Mouse (Mus musculus) c-Kit-negative CD71-positive TER-119-positive erythroid progenitor cells, embryonic 14.5 days (primary cell): ENCODE measurements at regions not wholly inside any gene's neighbourhood (a gene's known extent, or its start where the extent isn't known, plus 50 kb on each side); places are given as distances from the start of the nearest gene placed in this dataset.

Experiments used
- DNase-seq: peaks from one replicate; pipeline ENCODE4 v3.0.0-alpha.2; 2013; ENCODE audit warnings: low read depth, low spot score

DNA sequence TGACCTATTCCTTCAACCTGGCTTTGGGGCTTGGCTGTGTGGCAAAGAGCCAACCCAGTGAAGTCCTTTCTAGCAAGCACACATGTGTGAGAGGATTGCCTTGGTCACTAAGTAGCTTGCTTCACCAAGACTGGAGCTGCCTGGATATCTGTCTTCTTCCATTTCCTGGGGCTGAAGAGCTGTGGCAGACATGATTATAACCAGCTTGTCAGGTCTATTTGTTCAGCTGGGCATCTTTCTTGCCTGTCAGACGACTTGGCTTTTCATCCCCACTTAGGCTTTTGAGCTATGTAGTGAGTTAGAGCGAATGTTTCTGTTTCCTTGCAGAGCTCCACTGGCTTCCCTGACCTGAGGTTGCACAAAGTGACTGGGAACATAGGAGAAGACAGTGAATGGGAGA, 1951.3 kb upstream of the Lrrc6 start:
- no peak for DNase-seq

DNA sequence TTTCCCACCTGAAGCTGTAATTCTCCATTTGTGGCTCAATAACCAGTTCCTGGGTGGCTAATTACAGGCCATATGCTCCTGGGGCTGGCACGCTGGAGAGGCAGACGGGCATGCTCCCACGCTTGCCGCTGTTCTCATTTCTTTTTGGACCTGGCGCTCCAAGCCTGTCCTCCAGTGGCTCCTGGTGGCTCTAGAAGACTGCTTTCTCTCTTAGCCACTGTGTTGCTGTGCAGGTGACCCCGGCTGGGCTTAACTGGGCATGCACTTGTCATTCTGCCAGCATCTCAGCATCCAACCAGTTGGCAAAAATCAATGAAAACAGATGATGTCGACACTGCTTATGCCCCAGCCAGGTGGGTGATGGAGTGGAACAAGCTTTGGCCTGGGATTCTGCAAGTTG, 1944.6 kb upstream of the Lrrc6 start:
- DNase-seq, result no peak

GRCm38 (mm10) chr15:68440636-68441035, 1939.9 kb upstream of the Lrrc6 start:
- no peak for DNase-seq

- DNase-seq, result no peak
Observed at GRCm38 (mm10) chr15:68435961-68436360, 1935.3 kb upstream of the Lrrc6 start.

DNA sequence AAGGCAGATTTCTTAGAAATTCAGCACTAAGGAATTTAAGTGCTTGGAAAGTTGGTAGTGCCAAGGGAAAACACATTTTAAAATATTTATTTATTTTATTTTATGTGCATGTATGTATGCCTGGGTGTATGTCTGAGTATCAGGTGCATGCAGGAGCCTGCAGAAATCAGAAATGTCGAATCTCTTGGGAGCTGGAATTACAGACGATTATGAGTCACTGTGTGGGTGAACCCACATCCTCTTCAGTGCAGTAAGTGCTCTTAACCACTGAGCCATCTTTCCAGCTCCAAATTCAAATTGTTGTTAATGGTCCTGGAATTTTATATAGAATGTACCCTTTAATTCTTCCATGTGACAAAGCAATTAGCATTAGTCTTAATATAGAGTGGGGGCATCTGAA, 1930.5 kb upstream of the Lrrc6 start:
- DNase-seq, result no peak

DNA sequence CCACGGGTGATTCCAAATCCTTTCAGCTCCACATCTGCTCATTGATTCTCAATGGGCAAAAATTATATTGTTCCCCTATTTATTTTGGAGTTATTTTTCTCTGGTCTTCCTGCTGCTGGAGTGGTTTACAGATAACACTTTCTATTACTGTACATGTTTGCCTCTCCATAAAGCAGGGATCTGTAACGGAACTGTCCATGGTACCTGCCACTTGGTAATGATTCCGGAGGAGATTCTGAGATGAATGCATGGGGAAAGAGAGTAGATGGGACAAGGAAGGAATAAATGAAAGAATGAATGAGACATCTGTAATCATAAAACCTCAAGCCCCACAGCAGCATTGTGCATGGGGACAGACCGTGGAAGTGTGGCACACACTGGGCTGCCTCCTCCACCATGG, 1929.8 kb upstream of the Lrrc6 start:
- DNase-seq, result no peak

DNA sequence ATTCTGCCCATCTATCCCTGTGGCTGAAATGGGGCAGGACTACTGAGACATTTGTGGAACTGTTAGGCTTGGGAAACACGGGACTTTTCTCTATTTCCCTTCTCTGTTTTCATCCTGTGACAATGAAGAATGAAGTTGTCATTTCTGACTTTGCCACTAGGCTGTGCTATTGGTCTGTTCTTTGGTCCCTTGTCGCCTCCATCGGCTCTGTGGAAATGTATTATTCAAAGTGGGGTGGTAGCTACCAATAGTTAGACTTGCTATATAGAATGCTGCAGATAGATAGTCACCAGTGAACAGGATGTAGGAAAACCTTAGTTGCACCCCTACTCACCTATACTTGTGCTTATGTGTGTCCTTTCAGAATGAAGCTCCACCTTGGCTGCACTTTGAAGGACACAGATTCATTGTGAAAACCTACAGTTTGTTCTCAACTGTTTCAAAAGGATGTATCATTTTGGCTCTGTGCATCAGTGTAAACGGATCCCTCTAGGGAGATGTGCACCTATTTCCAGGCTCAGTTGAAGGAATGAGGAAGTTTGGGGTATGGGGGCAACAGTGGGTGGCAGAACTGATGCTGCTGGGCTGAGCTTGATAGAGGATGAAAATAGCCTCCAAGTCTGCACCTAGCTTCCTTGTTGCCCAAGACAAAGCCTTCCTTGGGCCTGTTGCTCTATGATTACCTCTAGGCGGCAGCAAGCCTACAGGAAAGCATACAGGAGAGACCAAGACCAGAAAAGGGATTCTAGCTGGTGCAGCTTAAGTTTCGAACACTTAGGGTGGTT, 1927.9 kb upstream of the Lrrc6 start:
- DNase-seq, result no peak

DNA sequence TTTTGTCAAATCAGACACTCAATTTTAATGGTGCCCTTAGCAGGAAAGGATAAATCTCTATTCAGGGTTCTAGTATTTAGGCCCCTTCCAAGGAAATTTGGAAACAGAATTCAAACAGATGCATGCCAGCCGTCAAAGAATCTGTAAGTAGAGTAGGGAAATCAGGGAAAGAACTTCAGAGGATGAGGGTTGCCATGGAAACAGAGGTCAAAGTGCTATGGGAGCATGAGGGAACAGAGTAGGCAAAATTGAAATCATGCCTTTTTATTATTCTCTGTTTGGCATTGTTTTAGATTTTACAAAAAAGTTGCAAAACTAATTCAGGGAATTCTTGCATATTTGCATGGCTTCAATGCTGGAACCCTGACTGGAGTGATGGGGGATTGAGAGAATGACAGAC, 1916.4 kb upstream of the Lrrc6 start:
- no peak for DNase-seq

DNA sequence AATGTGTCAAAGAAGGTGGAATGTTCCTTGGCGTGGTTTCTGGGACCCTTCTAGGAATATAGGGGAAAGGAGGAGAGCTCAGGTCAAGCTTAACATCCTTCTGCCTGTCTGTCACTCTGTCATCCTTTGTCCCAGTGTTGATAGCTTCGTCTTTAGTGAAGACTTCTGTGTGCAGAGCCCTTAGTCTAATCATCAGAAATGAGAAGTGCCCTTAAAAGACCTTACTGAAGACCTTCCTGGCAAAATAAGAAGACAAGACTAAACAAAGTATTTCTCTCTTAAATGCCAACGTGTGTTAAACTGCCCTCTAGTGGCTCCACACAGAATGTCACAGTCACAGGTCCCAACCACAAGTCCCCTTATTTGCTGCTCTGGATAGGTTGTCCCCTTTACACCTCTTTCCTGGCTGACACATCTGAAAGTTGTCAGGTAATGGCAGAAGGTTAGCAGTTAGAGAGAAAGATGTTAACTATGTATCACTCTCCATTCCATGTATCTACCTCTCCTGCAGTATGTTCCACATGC, 1914.8 kb upstream of the Lrrc6 start:
- DNase-seq, result no peak

DNA sequence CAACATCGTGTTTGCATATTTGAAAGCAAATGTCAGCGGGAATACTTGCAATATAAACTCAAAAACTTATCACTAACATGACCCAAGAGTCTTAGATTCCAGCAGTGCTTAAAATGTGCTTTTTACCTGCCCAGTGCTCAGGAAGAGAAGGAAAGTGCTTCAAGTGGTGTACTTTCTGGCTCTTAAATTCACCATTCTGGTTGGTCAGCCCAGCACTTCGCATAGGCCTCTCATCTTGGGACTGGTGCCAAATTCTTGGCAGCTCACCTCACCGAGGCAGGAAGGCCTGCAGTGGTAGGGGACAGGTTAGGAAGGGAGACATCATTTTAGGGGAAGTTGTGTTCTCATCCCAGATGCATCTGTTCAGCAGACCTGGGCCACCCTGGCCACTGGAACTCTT, 1913.3 kb upstream of the Lrrc6 start:
- no peak for DNase-seq

- DNase-seq, result no peak
Observed at GRCm38 (mm10) chr15:68412697-68413096, 1912.0 kb upstream of the Lrrc6 start.

DNA sequence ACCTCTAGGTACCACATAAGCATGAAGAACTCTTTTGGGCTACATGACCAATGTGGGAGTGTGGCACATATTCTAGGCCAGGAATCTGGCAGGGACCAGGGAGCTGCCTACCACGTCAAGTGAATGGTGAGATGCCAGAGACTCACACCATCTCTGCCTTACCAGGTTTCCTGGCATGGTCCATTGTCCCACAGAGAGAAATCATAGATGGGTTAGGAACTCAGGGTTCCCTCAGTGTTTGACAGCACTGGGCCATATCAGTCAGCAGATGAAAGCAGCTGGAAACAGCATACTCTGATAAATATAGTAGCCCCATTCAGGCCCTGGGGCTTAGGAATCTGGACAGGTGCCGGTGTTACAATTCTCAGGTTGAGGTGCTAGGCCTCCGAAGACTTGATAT, 1911.4 kb upstream of the Lrrc6 start:
- DNase-seq, result no peak

DNA sequence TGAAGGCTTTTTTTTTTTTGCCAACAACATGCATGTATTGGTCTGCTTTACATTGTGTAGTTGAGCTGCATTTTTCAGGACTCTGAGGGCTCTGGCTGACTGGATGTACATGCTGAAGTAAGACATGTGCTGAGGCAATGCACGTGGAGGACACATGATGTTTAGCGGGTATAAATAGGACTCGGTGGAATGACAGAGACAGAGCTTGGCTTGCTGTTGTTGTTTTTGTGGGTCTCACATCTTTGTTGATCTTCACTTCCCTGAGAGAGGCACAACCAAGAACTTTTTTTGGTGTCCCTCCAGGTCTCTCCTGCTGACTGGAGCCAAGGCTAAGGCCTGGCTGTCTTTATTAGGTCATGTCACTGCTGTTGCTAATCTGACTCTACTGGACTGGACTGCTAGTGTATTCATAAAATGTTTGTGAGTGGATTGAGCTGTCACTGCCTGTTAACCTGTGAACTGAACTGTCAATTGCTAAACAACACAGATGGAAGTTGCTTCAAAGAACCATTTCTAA, 1902.9 kb upstream of the Lrrc6 start:
- no peak for DNase-seq

- DNase-seq, result no peak
Observed at GRCm38 (mm10) chr15:68401726-68402125, 1901.0 kb upstream of the Lrrc6 start.

GRCm38 (mm10) chr15:68401006-68401405, 1900.3 kb upstream of the Lrrc6 start:
- no peak for DNase-seq

- no peak for DNase-seq
Observed at GRCm38 (mm10) chr15:68396566-68396965, 1895.9 kb upstream of the Lrrc6 start.

DNA sequence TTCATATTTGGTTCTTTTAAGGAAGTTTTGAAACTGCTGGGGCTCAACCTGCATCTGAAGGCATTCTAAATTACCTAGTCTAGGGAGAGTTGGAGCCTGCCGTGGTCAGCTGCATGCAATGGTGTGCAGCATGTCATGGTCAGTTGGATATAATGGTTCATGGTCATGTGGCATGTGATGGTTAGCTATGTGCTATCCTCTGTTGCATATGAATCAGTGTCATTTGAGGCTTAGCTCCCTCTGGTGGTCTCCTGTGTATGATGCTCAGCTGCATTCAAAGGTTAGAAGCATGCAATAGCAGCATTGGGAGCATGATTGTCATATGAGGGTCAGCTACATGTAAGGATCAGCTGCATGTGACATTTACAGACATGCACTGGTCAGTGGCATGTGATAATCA, 1894.0 kb upstream of the Lrrc6 start:
- DNase-seq, result no peak

DNA sequence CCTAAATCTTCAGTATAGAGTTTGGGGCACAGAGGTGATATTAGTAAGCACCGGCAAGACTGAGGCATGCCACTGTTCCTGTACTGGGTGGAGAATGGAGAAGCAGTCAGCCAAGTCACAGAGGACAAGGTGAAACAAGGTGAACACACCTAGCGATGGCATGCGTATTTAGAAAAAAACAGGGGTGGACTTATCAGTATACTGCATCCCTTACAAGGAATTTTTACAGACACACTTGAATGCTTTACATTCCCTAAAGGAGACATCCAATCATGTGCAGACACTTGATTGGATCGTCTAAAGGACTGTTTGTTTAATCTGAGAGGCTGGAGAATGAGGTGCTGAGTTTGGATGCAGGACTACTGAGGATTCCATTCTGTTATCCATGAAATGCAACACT, 1893.4 kb upstream of the Lrrc6 start:
- no peak for DNase-seq

DNA sequence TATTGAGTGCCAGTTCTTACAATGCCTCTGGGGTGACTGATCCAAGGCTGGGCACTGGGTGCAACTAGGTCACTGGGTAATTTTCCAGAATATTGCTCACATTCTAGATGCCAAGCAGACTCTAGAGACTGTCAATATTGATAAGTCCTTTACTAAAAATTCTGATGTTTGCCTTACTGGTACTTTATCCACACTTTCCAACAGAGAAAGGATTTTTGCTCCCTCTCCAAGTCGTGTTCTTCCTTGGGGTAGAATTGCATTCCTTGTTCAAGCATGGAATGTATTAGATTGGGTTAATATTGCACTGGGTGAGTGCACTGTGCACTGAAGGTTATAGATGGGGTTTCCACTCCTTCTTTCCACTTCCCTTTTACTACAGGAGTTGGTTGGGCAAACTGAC, 1891.0 kb upstream of the Lrrc6 start:
- DNase-seq, result no peak

DNA sequence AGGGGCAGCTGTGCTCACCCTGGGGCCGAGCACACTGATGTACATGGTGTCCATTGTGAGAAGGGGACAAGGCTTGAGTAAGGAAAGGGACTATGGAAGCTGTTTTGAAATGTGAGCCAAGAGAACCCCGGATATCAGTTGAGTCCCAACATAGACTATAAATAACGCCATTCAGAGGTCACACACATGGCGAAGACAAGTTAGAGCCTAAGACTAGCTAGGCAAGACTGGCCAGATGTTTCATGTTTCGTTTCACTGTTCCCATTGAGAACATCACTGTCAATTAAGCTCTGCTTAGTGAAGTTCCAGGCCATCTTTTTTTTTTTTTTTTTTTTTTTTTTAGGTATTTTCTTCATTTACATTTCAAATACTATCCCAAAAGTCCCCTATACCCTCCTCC, 1889.1 kb upstream of the Lrrc6 start:
- DNase-seq, result no peak

- no peak for DNase-seq
Observed at GRCm38 (mm10) chr15:68387349-68388065, 1886.8 kb upstream of the Lrrc6 start.

- DNase-seq, result no peak
Observed at GRCm38 (mm10) chr15:68384571-68385335, 1884.0 kb upstream of the Lrrc6 start.
